Mouse (Mus musculus) spleen, adult 12 weeks (tissue): ENCODE results near the gene Slc38a9.
"Not testable (repeated sequence)": the region's sequence is repeated elsewhere in the genome, so short reads cannot be mapped to it uniquely, and the experiment has no call there.

Experiments used
- DNase-seq: peaks from one replicate; pipeline ENCODE4 v3.0.0; 2022; ENCODE audit warnings: low spot score

Gene Slc38a9

DNA sequence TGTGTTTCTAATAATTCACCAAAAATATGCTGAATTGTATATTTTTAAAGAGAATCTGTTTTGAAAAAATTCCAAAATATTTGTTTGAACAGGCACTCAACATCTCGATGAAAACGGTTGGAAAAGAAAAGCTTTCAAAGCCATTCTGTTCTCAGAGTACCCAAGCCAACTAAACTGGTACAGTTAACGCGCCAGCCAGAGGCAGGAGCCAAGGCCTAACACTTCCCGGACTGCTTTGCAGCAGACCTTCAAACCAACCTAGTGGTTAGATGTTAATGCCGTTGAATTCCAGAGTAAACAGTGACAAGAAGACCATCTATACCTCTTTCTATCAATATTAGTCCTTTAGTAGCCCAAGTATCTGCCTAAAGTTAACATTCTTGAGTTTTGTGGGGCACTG lies 23.4 kb downstream of the Slc38a9 start:
- DNase-seq: no peak

DNA sequence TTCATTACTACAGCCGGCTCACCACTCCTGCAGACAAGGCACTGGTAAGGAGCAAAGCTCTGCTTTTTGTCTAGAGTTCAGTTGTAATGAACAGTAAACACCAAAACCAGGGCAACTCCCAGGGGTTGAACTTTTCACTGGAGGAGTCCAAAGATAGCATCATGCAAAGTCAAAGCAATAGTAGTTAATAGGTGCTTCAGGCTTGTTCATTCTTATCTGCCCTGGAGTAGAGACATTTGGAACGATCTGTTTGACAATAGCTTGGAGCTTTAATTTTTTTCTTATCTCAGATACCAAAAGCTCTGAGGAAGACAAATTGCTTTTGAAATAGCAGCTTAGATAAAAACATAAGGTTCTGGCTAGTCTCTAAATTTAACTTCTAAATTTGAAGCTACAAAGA lies 25.6 kb downstream of the Slc38a9 start:
- DNase-seq: no peak

DNA sequence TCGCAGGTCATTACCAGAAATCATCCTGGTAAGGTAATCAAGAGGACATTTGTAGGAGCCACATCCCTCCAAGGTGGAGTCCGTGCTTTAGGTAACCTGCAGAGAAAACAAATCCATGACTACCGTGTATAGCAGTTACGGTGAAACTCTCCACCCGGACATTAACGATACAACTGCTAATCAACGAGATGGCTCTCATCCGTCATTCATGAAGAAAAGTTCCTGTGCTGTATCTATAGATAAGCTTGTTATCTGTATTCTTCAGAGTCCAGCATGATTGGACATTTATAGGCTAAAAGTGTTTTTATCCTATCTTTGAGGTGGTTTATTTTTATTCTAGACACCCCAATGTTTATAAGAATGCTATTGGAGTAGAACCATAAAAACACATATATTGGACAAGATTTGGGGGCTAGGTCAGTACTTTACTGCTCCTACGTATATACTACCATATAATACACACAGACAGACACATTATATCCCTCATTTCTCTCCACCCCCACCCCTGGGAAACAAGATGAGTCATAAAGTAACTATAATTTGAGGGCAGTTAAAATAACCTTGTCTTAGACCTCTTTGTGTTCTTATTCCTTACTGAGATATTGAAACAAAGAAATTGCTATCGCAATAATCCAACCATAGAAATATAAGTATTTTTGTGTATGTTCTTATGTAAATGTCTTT lies 32.5 kb downstream of the Slc38a9 start:
- DNase-seq: no peak

DNA sequence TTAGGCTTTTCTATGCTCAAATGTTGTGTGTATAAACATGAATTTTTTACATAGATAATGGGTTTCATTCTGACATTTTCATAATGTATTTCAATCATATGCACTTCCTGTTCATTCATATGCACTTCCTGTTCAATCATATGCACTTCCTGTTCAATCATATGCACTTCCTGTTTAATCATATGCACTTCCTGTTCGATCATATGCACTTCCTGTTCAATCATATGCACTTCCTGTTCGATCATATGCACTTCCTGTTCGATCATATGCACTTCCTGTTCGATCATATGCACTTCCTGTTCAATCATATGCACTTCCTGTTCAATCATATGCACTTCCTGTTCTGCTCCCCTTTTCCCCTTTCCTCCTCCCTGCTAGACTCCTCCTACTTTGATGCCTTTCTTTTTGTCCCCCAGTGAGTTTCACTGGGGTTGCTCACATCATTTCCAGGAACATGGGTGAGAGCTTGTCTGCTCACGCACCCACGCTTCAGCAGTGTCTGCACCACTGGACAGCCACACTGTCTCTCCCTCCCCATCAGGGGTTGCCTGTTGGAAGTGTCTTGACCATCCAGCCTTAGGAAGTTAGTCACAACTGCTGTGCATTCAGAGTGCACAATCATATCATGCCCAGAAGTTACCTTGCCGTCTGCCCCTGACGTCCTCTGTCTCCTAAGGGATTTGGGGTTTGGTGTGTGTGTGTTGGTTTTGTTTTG lies 35.1 kb downstream of the Slc38a9 start:
- DNase-seq: no peak

DNA sequence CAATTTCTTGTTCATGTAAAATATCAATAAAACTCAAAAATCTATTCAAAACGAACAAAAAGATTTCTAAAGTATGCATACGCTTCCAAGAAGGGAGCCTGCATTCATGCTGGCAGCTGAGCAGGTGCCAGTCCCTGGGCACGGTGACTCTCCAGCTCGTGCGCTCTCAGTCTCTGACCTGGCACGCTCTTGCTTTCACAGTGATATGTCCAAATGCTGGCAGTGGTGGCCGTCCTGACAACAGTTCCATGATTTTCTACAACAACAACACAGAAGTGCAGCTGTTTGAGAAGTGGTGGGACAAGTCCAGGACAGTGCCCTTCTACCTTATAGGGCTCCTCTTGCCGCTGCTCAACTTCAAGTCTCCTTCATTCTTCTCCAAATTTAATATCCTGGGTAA lies 40.7 kb downstream of the Slc38a9 start:
- DNase-seq: no peak

DNA sequence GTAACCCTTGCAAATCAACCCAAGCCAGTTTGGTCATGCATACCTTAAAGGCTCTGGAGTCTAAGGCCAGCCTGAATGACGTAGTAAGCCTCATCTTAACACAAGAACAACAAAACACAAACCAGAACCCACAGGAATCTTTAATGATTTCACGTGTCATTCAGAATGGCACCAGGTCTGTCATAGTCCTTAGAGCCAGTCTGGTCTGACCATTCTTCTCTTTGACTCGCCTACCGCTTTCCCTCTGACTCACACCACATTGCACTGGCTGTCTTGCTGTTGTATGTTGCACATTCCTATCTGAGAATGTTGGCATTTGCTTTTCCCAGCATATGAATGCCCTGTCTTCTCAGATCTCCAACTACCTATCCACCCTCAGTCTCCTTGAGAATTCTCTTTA lies 45.8 kb downstream of the Slc38a9 start:
- no peak for DNase-seq

DNA sequence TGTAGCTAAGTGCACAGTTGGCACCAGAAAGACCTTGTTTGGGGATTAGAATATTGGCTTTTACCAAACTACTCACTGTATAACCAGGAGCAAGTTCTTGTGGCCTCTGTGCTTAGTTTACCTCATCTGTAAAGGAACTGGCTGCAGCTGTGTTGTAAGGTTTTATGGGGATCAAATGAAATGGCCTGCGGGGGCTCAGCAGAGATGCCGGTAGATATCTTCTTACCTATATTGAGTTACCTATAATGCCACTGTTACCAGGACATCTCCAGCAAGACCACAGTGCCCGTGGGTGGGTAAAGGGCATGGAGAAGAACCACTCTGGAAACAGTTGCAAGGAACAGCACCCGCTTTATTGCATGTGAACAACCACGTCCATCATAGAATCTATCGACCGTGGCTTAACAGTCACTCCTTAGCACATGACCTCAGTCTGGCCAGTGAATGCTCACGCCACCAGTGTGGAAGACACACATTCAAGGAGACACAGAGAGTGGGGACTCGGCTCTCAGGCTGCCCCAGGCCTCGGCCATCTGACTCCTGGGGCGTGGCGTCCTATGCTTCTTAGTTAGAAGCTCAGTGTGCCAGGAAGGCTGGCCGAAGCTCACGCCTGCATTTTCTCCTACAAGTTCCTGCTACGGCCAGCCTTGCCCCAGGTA lies 59.7 kb downstream of the Slc38a9 start:
- no peak for DNase-seq

DNA sequence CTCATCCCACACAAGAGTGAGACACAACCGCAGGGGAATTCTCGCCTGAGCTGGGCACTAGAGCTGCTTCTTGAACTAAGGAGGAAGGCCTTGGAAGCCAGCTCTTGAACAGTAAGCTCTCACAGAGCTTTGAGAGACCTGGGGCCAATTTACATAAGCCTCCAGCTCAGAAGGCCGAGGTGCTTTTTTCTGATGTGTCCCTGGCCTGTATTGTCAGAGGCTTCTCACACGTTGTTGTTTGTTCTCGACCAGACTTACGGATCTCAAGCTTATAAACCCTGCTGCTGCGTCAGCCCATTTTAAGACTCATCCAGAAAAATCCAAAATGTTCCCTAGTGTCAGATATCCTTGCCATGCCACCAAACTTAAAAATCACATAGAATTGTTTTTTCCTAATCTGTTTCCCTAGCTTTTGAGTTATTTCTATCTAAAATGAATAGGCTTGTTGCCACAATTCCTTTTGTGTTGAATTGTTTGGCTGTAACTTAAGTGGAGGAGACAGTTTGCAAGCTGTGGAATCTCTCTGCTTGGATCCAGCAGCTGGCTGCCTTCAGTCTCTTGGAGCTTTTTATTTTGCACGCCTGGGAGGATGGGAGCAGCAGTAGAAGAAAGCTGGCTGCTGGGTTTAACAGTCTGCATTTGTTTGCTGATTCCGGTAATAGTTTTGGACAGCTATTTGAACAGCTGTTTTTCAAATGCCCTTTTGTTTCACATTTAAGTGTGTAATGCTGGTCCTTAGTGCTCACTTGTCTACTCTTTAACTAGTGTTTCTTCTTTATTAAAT lies 61.6 kb downstream of the Slc38a9 start:
- DNase-seq: no peak

DNA sequence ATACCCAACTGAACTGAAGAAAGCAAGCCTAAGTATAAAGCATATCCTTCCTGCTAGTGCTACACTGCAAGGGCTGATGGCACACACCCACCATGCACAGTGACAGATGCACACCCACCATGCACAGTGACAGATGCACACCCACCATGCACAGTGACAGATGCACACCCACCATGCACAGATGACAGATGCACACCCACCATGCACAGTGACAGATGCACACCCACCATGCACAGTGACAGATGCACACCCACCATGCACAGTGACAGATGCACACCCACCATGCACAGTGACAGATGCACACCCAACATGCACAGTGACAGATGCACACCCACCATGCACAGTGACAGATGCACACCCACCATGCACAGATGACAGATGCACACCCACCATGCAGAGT lies 63.7 kb downstream of the Slc38a9 start:
- DNase-seq: not testable (repeated sequence)

DNA sequence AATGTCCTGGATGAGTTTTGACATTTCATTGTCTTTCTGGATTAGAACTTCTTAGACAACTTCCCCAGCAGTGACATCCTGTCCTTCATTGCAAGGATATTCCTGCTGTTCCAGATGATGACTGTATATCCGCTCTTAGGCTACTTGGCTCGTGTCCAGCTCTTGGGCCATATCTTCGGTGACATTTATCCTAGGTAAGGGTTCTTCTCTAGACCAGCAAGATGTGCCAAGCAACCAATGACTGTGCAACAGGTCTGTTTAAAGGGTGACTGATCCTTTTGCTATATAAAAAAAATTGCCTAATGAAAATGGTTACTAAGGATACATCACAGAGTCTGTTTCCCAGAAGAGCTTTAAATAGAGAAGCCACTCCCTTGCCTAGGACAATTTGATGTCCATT lies 65.5 kb downstream of the Slc38a9 start:
- DNase-seq: no peak

DNA sequence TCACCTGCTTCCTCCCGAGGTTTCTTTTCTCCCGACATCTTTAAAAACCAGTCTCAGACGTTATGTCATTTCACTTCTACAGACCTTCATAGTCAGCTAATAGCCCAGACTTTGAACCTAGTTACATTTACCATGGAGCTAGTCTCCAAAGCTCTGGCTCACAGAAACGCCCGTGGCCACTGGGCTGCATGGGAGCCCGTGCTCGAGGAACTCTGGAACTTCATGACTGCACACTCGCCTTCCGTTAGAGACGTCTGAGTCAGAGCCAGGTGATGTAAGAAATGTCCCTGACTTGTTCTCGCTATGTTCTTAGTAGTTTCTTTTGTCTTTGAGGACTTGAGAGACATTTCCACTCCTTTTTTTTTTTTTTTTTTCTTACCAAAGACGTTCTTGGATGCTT lies 72.8 kb downstream of the Slc38a9 start:
- no peak for DNase-seq

DNA sequence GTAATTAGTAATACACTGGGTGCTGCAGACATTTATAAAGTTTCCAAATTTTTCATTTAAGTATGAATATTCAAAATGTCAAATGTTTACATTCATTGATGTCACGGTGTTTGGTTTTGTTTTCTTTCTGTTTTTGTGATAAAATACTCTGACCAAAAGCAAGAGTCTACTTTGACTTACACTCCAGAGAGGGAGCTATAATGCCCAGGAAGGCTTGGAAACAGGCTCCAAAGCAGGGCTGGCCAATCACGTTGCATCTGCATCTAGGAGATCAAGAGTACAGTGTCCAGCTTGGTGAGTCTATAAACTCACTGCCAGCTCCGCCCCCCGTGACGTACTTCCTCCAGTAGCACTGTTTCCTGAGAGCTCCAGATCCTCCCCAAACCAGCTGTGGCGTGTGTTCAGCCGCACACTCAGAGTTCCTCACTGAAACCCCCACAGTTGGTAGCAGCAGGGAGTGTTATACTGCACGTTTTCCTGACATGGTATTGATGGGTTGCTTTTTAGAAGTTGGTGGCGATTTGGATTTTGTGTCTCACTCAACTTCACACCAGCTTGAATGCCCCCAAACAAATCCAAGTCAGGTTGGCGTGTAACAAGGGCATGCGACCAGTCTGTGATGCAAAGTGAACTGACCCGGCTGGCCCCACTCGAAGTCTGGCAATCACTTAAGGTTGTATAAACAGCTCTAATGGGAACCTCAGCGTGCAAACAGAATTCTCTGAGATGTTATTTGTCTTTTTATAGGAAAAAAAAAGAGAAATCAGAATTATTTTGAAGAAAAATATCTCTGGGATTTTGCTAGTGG lies 74.6 kb downstream of the Slc38a9 start:
- no peak for DNase-seq

DNA sequence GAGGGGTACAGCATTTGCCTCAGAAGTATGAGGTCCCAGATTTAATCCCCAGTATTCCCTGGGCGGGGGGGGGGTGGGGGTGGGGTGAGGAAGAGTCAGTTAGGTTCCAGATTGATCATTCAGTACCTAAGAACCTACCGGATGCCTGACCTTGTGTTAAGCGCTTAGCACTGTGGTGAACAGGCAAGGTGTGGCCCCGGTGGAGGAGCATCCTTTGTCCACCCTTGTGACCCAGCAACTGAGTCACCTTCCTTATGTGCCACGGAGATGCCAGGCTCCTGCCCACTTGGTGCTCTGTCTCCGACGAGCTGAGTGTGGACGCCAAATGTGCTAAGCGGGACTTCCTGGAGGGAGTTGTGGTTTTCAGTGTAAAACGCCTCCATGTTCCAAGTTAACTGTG lies 75.9 kb downstream of the Slc38a9 start:
- DNase-seq: no peak

DNA sequence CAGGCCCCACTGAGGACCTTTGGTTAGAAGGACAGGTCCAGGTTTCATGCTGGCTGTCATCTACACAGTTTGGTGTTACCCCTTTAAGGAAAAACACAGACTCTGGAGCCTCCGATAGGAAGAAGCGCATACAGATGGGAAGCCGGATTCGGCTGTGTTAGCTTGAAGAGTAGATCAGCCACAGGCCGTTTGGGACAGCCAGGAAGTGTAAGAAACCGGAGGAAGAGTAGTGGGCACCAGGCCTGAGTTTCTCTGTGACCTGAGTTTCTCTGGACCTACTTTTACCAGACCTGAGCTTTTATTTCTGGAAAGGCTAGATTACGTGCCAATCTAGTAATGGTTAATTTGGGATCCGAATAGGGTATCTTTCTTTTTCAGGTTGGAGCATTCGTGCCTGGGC lies 76.6 kb downstream of the Slc38a9 start:
- no peak for DNase-seq

DNA sequence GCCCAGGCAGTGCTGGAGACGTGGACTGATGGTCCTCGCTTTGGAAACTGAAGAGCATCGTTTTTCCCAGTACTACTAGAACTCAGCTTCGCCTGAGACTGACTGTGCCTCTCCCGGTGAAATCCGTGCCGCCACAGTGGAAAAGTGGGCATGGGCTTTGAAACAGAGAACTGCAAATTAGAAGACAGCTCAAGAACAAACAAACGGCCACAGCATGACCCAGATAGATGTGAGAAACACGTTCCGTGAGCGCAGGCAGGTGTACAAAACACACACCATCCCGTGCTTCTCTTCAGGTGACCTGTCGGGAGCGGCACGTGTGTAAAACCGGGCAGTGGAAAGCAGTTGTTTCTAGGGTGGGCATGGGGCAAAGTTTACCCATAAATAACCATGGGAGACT lies 77.5 kb downstream of the Slc38a9 start:
- no peak for DNase-seq

DNA sequence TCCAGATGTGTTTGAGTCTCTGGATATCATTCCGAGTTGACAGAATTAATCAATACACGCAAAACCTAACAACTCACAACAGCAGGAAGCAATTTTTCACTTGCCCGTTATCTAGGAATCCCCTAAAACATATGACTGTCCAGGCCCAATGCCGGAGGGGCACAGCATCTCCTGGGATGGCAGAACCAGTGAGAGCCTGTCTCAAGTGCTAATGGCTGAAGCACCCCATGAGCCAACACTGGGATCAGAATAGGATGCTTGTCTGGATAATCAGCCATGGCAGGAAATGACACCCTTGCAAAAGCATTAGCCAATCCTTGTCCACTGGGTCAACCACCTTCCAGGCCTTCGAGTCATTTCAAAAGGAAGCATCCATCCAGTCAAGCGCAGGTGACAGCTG lies 79.5 kb downstream of the Slc38a9 start:
- DNase-seq: no peak

DNA sequence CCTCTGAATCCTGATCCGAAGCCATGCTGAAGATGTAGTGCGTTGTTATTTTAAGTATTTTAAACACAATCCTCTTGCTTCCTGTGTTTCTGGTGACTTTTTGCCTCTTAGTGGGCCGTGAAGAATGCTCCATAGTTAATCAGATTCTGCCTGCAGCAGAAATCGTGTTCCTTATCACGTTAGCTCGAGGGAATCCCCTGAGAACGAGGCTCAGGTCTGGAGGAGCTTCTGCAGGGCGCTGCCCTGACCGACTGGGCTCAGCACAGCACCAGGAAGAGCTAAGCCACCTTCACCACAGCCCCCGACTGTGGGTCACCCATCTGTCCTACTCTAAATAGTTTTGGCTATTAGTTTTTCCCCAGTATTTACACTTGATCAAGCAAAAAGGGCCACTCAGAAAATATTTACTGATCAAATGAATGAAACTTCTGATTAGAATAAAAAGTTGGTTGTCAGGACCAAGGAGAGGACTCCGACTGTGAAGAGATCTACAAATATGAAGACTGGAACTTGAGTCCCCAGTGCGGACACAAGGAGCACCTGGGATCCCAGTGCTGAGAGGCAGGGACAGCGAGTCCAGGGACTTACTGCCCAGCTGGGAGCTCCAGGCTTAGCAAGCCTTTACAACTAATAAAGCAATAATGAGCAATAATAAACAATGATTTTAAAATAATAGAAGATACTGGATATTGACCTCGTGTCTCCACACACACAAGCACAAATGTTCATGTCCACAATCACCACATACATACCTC lies 81.7 kb downstream of the Slc38a9 start:
- DNase-seq: no peak

DNA sequence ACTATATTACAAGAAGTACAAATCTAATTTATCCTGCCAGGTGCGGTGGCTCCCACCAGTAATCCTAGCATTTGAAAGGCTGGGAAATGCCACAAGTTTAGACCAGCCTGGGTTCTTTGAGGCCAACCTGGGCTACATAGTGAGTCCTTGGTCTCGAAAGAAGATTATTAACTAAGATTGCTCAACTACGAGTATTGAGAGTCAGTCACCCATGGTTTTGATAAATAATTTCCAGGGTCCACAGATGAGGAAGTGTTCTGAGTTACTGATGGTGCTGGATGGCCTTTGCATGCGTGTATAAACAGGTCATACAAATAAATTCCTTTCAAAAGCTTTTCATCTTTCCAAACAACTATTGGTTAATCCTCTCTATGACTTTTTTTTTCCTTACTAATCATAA lies 83.1 kb downstream of the Slc38a9 start:
- DNase-seq: no peak

DNA sequence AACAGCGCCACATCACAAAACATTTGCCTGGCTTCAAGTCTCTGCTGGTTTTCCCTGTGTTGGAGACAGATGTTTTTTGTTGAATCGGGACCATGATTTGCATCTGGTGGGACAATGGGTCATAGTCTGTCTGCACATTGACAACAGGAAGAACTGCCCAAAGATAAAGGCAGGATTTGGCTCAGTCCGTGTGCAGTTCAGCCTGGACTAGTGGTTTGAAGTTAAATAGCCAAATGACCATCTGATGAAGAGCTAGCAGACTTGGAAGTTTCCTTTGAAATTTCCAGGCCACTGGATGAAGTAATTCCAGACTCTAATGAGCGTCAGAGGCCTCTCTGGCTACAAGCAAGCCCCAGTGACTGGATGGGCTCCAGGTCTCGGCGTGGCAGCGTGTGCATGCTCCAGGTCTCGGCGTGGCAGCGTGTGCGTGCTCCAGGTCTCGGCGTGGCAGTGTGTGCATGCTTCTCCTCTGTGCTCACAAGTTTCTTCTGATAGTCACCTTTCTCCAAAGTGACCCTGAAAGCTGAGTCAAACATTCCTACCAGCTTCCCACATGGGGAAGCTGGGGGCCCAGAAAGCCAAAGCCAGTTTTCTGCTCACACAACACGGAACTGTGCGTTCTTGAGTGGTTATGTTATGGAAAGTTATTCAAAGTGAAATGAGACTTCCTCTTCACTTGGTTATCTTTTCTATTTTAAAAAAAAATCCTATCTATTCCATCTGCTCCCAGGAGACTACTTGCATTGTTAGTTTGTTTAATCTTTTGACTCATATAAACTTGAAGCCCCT lies 83.7 kb downstream of the Slc38a9 start:
- DNase-seq: no peak
